Mouse (Mus musculus) erythroblast, embryonic 14.5 days (primary cell): ENCODE results near the gene Snx11.

Experiments used
- GATA1 ChIP-seq: IDR thresholded peaks from 2 replicates; pipeline ENCODE4 v1.6.1; 2012; ENCODE audit warnings: low read length, inconsistent platforms, mixed read lengths
- TAL1 ChIP-seq: IDR thresholded peaks from 3 replicates; pipeline ENCODE4 v1.6.1; 2012; ENCODE audit warnings: low read length, inconsistent platforms, mixed read lengths

DNA sequence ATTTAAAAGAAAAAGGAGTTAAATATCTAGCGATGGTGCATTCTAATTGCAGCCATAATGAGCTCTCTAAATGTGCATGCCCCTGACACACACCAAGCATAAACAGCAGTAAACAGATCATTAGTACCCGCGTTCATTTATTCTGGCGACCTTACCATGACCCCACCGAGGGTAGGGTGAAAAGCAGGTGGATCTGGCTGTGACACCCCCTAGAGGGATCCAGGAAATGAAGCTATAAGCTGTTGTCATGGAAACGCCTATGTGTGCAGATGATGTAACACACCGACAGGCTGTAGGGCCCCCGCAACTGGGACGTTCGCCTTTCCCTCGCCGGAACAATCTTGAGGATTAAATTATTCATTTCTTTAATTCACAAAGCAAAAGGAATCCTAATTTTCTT lies 35.4 kb downstream of the Snx11 start:
- TF ChIP-seq TAL1 (no peak), GATA1 (no peak)
